Mouse (Mus musculus): Measurements from ENCODE around the gene Ybx3. TPM values are rescaled to one million over a fixed set of nuclear protein-coding genes. Genes with fewer than 3 reads are reported as not detected.

Ybx3 gene
- polyA plus RNA-seq, 1 experiment from 2014 or later, result 44.1 TPM

- DNase-seq (ENCODE audit: low spot score) (no peak), ATAC-seq (no peak)
Measured at GRCm38 (mm10) chr6:131321854-131322639, 66.2 kb downstream of the Ybx3 start.

GRCm38 (mm10) chr6:131316155-131317101 lies 71.8 kb downstream of the Ybx3 start:
- H3K4me2 ChIP-seq (replicated peaks; ENCODE audit: low read depth, low read length), result no peak overlapping the region
- peak; percentile 79 for ATAC-seq
- no peaks in the 10 kb centered on the region for H3K9me3 ChIP-seq (ENCODE audit: low read length)
- no peaks in the 10 kb centered on the region for H3K27me3 ChIP-seq (replicated peaks; ENCODE audit: insufficient read depth, low read length)
- no peaks in the 10 kb centered on the region for H3K4me1 ChIP-seq (ENCODE audit: insufficient read depth, low read depth, low read length)
- no peaks in the 10 kb centered on the region for H3K36me3 ChIP-seq (ENCODE audit: insufficient read depth, low read length)
- DNase-seq (ENCODE audit: low spot score), result peak; percentile 21
- no peak overlapping the region for H3K9ac ChIP-seq (replicated peaks; ENCODE audit: low read depth)
- H3K4me3 ChIP-seq (ENCODE audit: low read depth, low read length), result no peak overlapping the region
- H3K27ac ChIP-seq (ENCODE audit: low read length), result no peak overlapping the region
- TF ChIP-seq CTCF (IDR thresholded peaks at IDR 0.05) (no peak), EP300 (IDR thresholded peaks at IDR 0.05) (no peak)
- 64% methylated on average over 7 of the region's 7 CpGs for WGBS

More at GRCm38 (mm10) chr6:131321854-131322639, 66.2 kb downstream of the Ybx3 start:
- Histone ChIP-seq H3K4me2 (replicated peaks; ENCODE audit: low read depth, low read length) (no peak overlapping the region), H3K27ac (ENCODE audit: low read length) (no peak overlapping the region), H3K9me3 (ENCODE audit: low read length) (no peaks in the 10 kb centered on the region), H3K27me3 (replicated peaks; ENCODE audit: insufficient read depth, low read length) (no peaks in the 10 kb centered on the region), H3K4me3 (ENCODE audit: low read depth, low read length) (no peak overlapping the region), H3K36me3 (ENCODE audit: insufficient read depth, low read length) (no peaks in the 10 kb centered on the region), H3K9ac (replicated peaks; ENCODE audit: low read depth) (no peak overlapping the region), H3K4me1 (ENCODE audit: insufficient read depth, low read depth, low read length) (no peaks in the 10 kb centered on the region)
- no peak for TF ChIP-seq CTCF (IDR thresholded peaks at IDR 0.05)
- TF ChIP-seq EP300 (IDR thresholded peaks at IDR 0.05), result no peak
- WGBS, result 53% methylated on average over 3 of the region's 3 CpGs

Other genes starting within 250 kb of the Ybx3 start
- 4.2 TPM in 2 replicates for gene Klra2, start 141.1 kb downstream of the Ybx3 start, polyA plus RNA-seq (2015; fragmentation: Nextera tagmentation; extraction: Ambion mirVana)
- 36.8 and 37.3 TPM in 2 replicates for gene Magohb, start 95.2 kb downstream of the Ybx3 start, polyA plus RNA-seq (2015; fragmentation: Nextera tagmentation; extraction: Ambion mirVana)
- gene Styk1, start 34.9 kb downstream of the Ybx3 start, polyA plus RNA-seq (2015; fragmentation: Nextera tagmentation; extraction: Ambion mirVana), result 0.45 and 0.51 TPM in 2 replicates
- gene 5430401F13Rik, start 97.9 kb upstream of the Ybx3 start, polyA plus RNA-seq (2015; fragmentation: Nextera tagmentation; extraction: Ambion mirVana), result not detected in 2 replicates
- gene Gm6619, start 97.9 kb upstream of the Ybx3 start, polyA plus RNA-seq (2015; fragmentation: Nextera tagmentation; extraction: Ambion mirVana), result not detected in 2 replicates
- not detected in 2 replicates for gene Tas2r130, start 242.4 kb upstream of the Ybx3 start, polyA plus RNA-seq (2015; fragmentation: Nextera tagmentation; extraction: Ambion mirVana)